Mouse (Mus musculus) midbrain, embryonic 15.5 days (tissue): ENCODE data around the gene Astn2. TPM values are rescaled to one million over a fixed set of nuclear protein-coding genes. Genes with fewer than 3 reads are reported as not detected.

Experiments
- ATAC-seq: fragments of 200-750 bp; cut with Nextera tagmentation; replicated peaks from 2 replicates; pipeline ENCODE4 v1.8.0; 2017; ENCODE audit warnings: moderate TSS enrichment
- H3K27ac ChIP-seq: fragments of 300-500 bp; sonication (generic); 2 replicates; pipeline ENCODE4 v1.5.1; 2015; ENCODE audit warnings: mild to moderate bottlenecking, inconsistent platforms
- H3K27me3 ChIP-seq: fragments of 300-500 bp; sonication (generic); replicated peaks from 2 replicates; pipeline ENCODE4 v1.6.1; 2015; ENCODE audit warnings: inconsistent platforms
- H3K36me3 ChIP-seq: fragments of 300-500 bp; sonication (generic); replicated peaks from 2 replicates; pipeline ENCODE4 v1.6.1; 2015; ENCODE audit warnings: inconsistent platforms
- H3K4me1 ChIP-seq: fragments of 300-500 bp; sonication (generic); 2 replicates; pipeline ENCODE4 v1.6.1; 2015; ENCODE audit warnings: inconsistent platforms
- H3K4me2 ChIP-seq: fragments of 300-500 bp; sonication (generic); 2 replicates; pipeline ENCODE4 v1.6.1; 2015; ENCODE audit warnings: inconsistent platforms, mild to moderate bottlenecking, moderate library complexity
- H3K4me3 ChIP-seq: fragments of 300-500 bp; sonication (generic); 2 replicates; pipeline ENCODE4 v1.5.1; 2015; ENCODE audit warnings: mild to moderate bottlenecking, inconsistent platforms
- H3K9ac ChIP-seq: fragments of 300-500 bp; sonication (generic); 2 replicates; pipeline ENCODE4 v1.6.1; 2015; ENCODE audit warnings: mild to moderate bottlenecking, inconsistent platforms
- H3K9me3 ChIP-seq: fragments of 300-500 bp; sonication (generic); 2 replicates; pipeline ENCODE4 v1.6.1; 2016; ENCODE audit warnings: inconsistent platforms
- WGBS: fragments of 180-500 bp; shearing (Covaris S2); methylation state at CpG from one replicate; pipeline ENCODE4 v1.1.7; 2015; ENCODE audit warnings: mixed read lengths; 5-methylcytosine and 5-hydroxymethylcytosine counted together
- polyA plus RNA-seq: library from polyadenylated mRNA; unstranded; fragments of >200 nt; fragmentation: Nextera tagmentation; extraction: Ambion mirVana; gene quantifications from 2 replicates; pipeline ENCODE4 v1.2.1, GENCODE M21; 2015

Gene Astn2
- polyA plus RNA-seq, 1 experiment from 2014 or later, result 4.0 TPM

DNA sequence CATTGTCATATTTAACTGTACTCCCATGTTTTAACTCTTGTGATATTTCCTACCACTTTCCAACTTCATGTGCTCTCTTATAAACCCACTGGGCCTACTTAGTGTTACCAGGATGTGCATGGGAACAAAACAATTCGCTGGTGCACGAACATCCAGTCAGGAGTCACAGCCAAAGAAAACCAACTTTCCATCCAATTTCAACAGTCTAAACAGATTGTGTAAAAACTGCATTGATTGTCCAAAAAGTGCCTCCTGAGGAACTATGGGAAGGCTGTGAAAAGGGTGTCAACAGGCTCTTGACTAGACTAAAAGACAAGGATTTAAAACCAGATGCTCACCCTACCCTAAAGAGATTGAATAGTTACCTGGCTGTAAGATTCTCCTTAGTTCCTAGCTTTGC, 458.4 kb downstream of the Astn2 start:
- no peaks in the 10 kb centered on the region for H3K4me1 ChIP-seq
- H3K27me3 ChIP-seq, result no peaks in the 10 kb centered on the region
- WGBS, result 91% methylated on average over 2 of the region's 2 CpGs
- no peak for ATAC-seq
- H3K4me2 ChIP-seq, result no peak overlapping the region
- H3K9ac ChIP-seq, result no peak overlapping the region
- H3K4me3 ChIP-seq, result no peak overlapping the region
- no peaks in the 10 kb centered on the region for H3K36me3 ChIP-seq
- H3K27ac ChIP-seq, result no peak overlapping the region
- no peaks in the 10 kb centered on the region for H3K9me3 ChIP-seq

DNA sequence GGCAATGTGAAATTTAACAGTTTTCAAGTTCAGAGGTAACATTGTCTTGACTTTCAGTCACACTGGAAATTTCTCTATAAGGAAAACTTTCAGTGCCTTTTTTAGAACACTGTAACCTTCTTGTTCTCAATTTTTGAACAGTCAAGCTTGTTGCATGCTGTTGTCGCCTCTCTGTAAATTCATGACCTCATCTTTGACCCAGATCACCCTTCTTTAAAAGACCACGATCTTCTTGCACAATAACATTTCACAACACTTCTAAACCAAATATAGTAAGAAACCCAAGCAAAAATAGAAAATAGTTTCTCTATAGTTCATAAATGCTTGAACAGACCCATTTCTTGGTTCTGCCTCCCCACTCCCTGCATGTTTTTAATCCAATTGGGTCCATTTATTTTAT, 473.5 kb downstream of the Astn2 start:
- no peaks in the 10 kb centered on the region for H3K9me3 ChIP-seq
- no peak overlapping the region for H3K4me3 ChIP-seq
- no peak overlapping the region for H3K9ac ChIP-seq
- no peaks in the 10 kb centered on the region for H3K4me1 ChIP-seq
- H3K4me2 ChIP-seq, result no peak overlapping the region
- WGBS, result 86% methylated on average over 2 of the region's 2 CpGs
- no peak overlapping the region for H3K27ac ChIP-seq
- no peaks in the 10 kb centered on the region for H3K36me3 ChIP-seq
- no peak for ATAC-seq
- no peaks in the 10 kb centered on the region for H3K27me3 ChIP-seq

DNA sequence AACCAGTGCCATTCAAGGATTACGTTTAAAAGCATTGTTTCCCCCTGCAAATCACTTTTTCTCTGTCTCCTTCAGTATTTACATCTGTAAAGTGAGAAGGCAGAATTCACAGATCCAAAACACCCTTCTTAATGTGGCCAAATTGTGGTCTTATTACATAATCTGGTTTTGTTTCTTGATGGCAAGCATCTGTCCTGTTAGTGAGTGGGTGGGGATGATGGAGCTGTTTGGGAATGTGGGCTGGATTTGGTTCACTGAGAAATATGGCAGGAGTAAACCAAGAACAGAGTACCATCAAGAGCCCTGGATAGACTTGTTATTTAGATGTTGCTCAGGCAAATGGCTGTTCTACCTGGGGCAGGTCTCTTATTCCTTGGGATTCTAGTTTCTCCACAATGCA, 484.1 kb downstream of the Astn2 start:
- no peak for ATAC-seq
- H3K9ac ChIP-seq, result no peak overlapping the region
- H3K4me2 ChIP-seq, result no peak overlapping the region
- H3K27ac ChIP-seq, result no peak overlapping the region
- no peaks in the 10 kb centered on the region for H3K27me3 ChIP-seq
- no peak overlapping the region for H3K4me3 ChIP-seq
- H3K4me1 ChIP-seq, result 0 out of 2 replicates have a peak, but pooled peaks cover 4% of the 10 kb centered on the region
- H3K36me3 ChIP-seq, result no peaks in the 10 kb centered on the region
- H3K9me3 ChIP-seq, result no peaks in the 10 kb centered on the region
- 61% methylated on average over 1 of the region's 1 CpGs for WGBS

DNA sequence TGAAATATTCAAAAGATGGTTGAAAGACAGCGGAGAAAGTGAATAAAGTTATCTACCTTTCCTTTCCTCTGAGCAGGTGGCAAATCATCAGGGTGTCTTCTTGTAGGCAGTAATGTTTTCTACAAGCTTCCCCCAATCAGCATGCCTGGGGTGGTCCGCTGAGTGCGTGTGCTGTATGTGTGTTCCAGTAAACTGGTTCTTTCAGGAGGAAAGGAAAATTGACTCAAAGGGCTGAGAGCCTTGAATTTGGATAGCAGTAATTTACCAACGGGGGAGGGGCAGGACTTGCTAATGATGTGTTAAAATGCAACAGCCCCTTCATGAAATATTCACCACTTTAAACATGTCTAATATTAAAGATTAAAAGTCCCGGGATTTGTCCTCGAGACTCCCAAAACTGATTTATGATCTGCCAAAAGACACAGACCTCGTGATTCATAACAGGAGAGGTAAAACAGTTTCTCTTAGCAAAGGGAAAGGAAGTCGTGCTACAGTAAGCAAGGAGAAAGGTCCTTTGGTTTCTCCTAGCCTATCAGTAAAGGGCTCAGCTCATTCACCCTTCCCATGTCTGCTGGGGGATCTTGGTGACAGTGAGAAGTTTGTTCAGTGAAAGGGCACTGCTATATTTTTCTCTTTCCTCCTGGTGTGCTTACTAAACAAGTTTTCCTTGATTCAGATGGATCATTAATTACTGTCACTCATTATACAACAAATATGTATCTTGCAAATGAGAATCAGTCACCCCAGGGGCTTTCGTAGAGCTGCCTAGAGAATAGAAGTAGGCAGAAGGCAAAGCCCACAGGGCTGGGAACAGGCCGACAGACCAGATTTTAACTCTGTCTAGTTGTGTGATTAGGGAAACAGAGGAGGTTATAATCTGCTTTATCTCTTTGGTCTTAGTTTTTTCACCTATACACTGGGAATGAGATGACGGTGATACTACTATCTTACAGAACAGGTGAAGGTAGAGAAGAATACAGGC, 488.1 kb downstream of the Astn2 start:
- Histone ChIP-seq H3K9me3 (no peaks in the 10 kb centered on the region), H3K4me3 (no peak overlapping the region), H3K27ac (no peak overlapping the region), H3K4me2 (no peak overlapping the region), H3K9ac (no peak overlapping the region), H3K4me1 (0 out of 2 replicates have a peak, but pooled peaks cover 4% of the 10 kb centered on the region), H3K27me3 (no peaks in the 10 kb centered on the region), H3K36me3 (no peaks in the 10 kb centered on the region)
- 51% methylated on average over 11 of the region's 11 CpGs for WGBS
- peak; percentile 69; the same call in 1 of the 2 replicates for ATAC-seq

DNA sequence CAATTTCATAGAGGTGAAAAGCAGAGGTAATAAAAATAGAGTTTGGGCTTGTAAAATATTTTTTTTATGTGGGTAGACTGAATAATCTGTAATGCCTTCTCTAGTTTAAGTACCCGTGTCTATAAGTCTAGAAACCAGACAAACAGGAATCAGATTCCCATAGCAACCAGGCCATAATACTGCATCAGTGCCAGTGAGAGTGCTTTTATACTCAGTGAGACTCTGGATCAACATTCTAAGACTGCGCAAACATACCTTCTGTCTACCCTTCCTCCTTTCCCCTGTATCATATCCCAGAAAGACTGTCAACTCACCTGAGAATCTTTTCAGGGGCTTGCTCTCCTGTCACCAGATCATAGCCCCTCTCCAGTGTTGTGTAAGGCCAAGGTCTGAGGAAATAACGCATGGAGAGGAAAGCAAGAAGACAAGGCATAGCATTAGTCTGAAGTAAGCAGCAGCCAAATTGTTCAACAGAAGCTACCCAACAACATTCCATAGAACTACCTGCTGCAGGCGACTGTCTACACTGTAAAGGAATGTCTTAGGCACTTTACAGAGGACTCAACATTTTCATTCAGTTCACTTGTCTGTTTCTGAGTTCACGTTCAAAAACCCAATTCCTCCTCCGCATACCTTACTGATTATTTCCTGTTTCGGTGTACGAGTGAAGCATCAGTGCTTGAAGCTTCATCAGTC, 492.0 kb downstream of the Astn2 start:
- ATAC-seq, result no peak
- Histone ChIP-seq H3K27ac (no peak overlapping the region), H3K36me3 (no peaks in the 10 kb centered on the region), H3K4me3 (no peak overlapping the region), H3K27me3 (no peaks in the 10 kb centered on the region), H3K9me3 (no peaks in the 10 kb centered on the region), H3K4me1 (peaks cover 17% of the 10 kb centered on the region), H3K4me2 (no peak overlapping the region), H3K9ac (no peak overlapping the region)
- WGBS, result 84% methylated on average over 8 of the region's 8 CpGs

DNA sequence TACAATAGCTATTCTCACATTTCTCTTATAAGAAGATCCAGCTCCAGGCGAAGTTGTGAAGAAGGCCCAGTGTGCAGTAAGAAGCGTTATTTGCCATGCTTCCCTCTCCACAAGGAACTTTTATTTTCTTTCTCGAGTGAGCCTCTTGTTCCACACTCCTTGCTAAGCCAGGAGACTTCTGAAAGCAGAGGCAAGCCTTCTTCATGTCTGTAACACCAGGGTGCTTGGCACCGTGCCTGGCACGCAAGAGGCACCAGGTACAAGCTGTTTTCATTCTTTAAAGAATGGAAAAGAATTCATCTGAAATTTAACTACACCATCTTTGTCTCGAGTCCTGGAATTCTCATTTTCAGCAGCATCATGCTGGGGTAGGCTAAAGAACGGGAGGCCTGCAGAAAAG, 496.8 kb downstream of the Astn2 start:
- no peak for ATAC-seq
- H3K4me1 ChIP-seq, result peaks cover 14% of the 10 kb centered on the region
- H3K36me3 ChIP-seq, result no peaks in the 10 kb centered on the region
- no peaks in the 10 kb centered on the region for H3K9me3 ChIP-seq
- no peak overlapping the region for H3K4me2 ChIP-seq
- no peak overlapping the region for H3K9ac ChIP-seq
- H3K4me3 ChIP-seq, result no peak overlapping the region
- 32% methylated on average over 7 of the region's 7 CpGs for WGBS
- H3K27ac ChIP-seq, result 0 out of 2 replicates have a peak overlapping the region, but pooled peaks have one; percentile 6
- H3K27me3 ChIP-seq, result no peaks in the 10 kb centered on the region

DNA sequence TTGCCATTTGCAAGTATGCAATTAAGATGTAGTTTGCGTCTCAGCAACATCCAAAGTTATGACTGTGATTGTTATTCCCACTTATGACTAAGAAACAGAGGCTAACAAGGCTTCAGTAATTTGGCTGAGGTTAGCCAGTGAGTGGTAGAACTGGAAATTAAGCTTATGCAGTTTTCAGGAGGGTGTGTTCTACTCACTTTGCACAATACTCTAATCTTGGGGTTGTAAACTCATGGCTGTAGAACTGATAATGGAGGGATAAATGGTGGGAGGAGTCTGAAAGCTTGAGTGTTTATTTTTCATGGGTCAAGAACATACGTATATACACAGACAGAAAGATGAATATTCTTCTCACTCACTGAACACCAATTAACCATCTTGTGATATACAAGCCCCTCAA, 499.4 kb downstream of the Astn2 start:
- no peak overlapping the region for H3K9ac ChIP-seq
- no peak overlapping the region for H3K4me2 ChIP-seq
- H3K36me3 ChIP-seq, result no peaks in the 10 kb centered on the region
- H3K4me1 ChIP-seq, result peaks cover 14% of the 10 kb centered on the region
- ATAC-seq, result no peak
- H3K27me3 ChIP-seq, result no peaks in the 10 kb centered on the region
- no peak overlapping the region for H3K27ac ChIP-seq
- no peak overlapping the region for H3K4me3 ChIP-seq
- WGBS, result 85% methylated on average over 2 of the region's 2 CpGs
- no peaks in the 10 kb centered on the region for H3K9me3 ChIP-seq

DNA sequence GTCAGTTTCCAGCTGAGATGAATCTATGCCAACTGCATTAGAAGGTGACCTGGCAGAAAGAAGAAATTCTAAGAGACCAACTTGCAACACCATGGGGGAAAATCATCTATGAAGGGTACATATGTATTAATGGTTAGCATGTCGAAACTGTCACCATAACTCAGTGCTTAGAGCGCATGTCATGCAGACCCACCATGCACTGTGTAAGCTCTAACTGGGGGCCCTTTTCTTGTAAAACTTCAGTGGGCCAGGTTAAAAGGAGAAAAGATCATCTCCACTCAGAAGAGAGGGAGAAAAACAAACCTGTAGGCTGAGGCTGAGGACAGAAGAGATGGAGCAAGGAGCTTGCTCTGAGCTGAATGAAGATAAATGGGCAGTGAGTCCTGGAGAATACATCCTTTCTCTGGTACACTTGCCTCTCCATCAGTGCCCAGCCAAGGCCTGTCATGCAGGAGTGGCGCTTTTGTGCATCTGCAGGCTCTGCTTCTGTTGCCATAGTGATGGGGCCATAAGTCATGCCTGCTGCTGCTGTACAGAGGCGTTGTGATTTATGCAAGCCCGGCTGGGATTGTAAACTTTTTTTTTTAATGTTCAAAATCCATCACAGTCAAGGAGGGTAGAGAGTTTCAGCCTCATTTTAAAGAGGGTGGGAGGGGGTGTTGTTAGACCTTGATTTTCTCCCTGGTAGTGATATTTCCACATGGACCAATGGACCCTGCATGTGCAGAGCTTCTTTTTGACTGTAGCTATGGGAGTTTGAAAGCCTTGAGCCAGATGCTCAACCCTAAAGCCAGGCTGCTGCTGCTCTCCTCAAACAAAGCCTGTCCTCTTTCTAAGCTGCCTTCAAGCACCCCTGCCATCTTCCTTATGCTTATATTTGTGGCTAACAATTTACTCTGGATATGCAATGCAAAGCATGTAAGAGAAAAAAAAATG, 508.1 kb downstream of the Astn2 start:
- peak; percentile 97 for ATAC-seq
- H3K27me3 ChIP-seq, result 0 out of 2 replicates have a peak, but pooled peaks cover 3% of the 10 kb centered on the region
- H3K27ac ChIP-seq, result peak overlapping the region; percentile 60

DNA sequence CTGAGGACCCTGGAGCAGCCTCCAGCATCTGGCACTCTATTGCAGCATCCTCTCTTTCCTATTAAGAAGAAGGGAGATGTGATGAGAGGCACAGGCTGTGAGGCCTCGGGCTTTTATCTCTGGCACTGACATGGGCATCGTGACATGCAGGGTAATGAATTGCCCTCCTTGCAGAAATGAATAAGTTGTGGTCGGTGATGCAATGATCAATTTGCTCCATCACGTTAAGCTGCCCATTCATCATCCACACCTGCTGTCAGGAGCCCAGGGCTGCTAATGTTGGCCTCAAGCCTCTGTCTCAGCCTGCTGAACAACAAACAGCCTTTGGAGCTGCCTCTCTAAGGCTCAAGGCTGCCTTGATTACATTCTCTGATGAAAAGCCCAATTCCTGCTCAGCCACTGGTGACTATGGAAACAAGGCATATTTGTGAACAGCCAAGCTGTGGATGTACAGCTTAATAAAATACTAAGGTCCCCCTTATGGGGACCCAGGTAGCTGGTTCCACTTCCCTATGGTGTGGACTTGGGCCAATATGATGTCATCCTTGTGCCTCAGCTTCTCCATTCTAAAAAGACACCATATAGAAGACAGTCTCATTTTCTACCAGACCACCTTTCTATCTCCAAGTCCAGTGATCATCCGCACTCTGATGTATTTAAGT, 515.9 kb downstream of the Astn2 start:
- ATAC-seq, result peak; percentile 94
- 28% methylated on average over 5 of the region's 5 CpGs for WGBS
- H3K27ac ChIP-seq, result peak overlapping the region; percentile 40

More for the DNA sequence above, 508.1 kb downstream of the Astn2 start:
- no peak overlapping the region for H3K4me2 ChIP-seq
- 32% methylated on average over 5 of the region's 5 CpGs for WGBS
- H3K36me3 ChIP-seq, result no peaks in the 10 kb centered on the region
- H3K4me3 ChIP-seq, result no peak overlapping the region
- no peak overlapping the region for H3K9ac ChIP-seq
- H3K9me3 ChIP-seq, result no peaks in the 10 kb centered on the region
- H3K4me1 ChIP-seq, result peaks cover 15% of the 10 kb centered on the region

DNA sequence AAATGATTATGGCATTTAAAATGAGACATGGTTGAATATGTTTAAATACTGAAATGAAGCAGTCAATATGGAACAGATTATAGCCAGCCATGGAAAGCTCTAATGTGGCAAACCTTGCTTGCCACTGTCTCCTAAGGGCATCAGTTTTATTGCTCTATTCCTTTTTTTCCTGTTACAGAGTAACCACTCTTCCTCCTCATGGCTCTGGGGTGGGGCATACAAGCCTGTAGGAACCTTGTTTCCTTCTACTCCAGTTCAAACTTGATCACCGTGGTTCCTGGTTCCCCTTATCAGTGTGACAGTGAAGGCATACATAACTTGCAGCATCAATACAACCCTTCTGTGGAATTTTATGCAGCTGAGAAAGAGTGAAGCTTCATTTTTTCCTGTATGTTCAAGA, 517.5 kb downstream of the Astn2 start:
- Histone ChIP-seq H3K27me3 (no peaks in the 10 kb centered on the region), H3K4me1 (peaks cover 7% of the 10 kb centered on the region; the same call in 1 of the 2 replicates), H3K4me3 (no peak overlapping the region), H3K27ac (no peak overlapping the region), H3K36me3 (no peaks in the 10 kb centered on the region), H3K9me3 (no peaks in the 10 kb centered on the region), H3K4me2 (no peak overlapping the region), H3K9ac (no peak overlapping the region)
- 89% methylated on average over 1 of the region's 1 CpGs for WGBS
- no peak for ATAC-seq

More for the DNA sequence above, 515.9 kb downstream of the Astn2 start:
- H3K36me3 ChIP-seq, result no peaks in the 10 kb centered on the region
- H3K27me3 ChIP-seq, result no peaks in the 10 kb centered on the region
- H3K4me1 ChIP-seq, result peaks cover 7% of the 10 kb centered on the region; the same call in 1 of the 2 replicates
- no peak overlapping the region for H3K4me3 ChIP-seq
- H3K9ac ChIP-seq, result no peak overlapping the region
- H3K9me3 ChIP-seq, result no peaks in the 10 kb centered on the region
- no peak overlapping the region for H3K4me2 ChIP-seq

DNA sequence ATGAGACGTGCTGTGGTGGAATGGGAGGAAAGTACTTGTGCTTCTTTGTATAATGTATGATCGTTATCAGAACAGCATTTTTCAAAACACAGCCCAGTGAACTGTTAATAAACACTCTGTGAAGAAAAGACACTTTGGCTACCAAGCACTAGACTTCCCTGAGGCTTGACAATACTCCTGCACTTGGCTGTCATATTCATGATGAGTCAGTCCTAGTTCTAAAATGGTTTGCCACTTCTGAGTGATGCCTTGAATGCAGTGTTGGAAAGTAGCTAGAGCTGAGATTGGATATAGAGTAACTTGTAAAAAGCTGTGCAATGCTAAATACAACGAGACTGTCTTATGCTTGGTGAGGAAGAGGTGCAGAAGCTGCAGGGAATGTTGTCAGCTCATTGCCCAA, 518.5 kb downstream of the Astn2 start:
- Histone ChIP-seq H3K27me3 (no peaks in the 10 kb centered on the region), H3K4me3 (no peak overlapping the region)

More for the DNA sequence above, 518.5 kb downstream of the Astn2 start:
- H3K27ac ChIP-seq, result no peak overlapping the region
- ATAC-seq, result no peak
- peaks cover 7% of the 10 kb centered on the region; the same call in 1 of the 2 replicates for H3K4me1 ChIP-seq
- 78% methylated on average over 3 of the region's 3 CpGs for whole genome bisulfite sequencing
- H3K4me2 ChIP-seq, result no peak overlapping the region
- H3K9ac ChIP-seq, result no peak overlapping the region
- no peaks in the 10 kb centered on the region for H3K9me3 ChIP-seq
- H3K36me3 ChIP-seq, result no peaks in the 10 kb centered on the region
